Mouse (Mus musculus) hindbrain, embryonic 10.5 days (tissue): Measurements from ENCODE around the gene Peg10. TPM values are rescaled to one million over a fixed set of nuclear protein-coding genes. Genes with fewer than 3 reads are reported as not detected.

Experiments used
- DNase-seq: peaks from one replicate; pipeline ENCODE4 v3.0.0-alpha.2; 2017; ENCODE audit warnings: low spot score
- H3K27ac ChIP-seq: fragments of 300-500 bp; sonication (generic); 2 replicates; pipeline ENCODE4 v1.5.1; 2016; ENCODE audit warnings: mild to moderate bottlenecking, moderate library complexity
- H3K27me3 ChIP-seq: fragments of 300-500 bp; sonication (generic); 2 replicates; pipeline ENCODE4 v1.6.1; 2016; ENCODE audit warnings: mild to moderate bottlenecking; ENCODE audit not compliant: poor library complexity, insufficient read depth, severe bottlenecking
- H3K36me3 ChIP-seq: fragments of 300-500 bp; sonication (generic); 2 replicates; pipeline ENCODE4 v1.6.1; 2016; ENCODE audit warnings: mild to moderate bottlenecking, moderate library complexity
- H3K4me1 ChIP-seq: fragments of 300-500 bp; sonication (generic); replicated peaks from 2 replicates; pipeline ENCODE4 v1.6.1; 2016; ENCODE audit warnings: mild to moderate bottlenecking
- H3K4me3 ChIP-seq: fragments of 300-500 bp; sonication (generic); 2 replicates; pipeline ENCODE4 v1.5.1; 2016; ENCODE audit warnings: mild to moderate bottlenecking, moderate library complexity
- H3K9me3 ChIP-seq: fragments of 300-500 bp; sonication (generic); 2 replicates; pipeline ENCODE4 v1.6.1; 2016; ENCODE audit warnings: mild to moderate bottlenecking, moderate library complexity
- WGBS: fragments of 180-500 bp; shearing (Covaris S2); methylation state at CpG from one replicate; pipeline ENCODE4 v1.1.7; 2016; 5-methylcytosine and 5-hydroxymethylcytosine counted together
- polyA plus RNA-seq: library from polyadenylated mRNA; unstranded; fragments of >200 nt; fragmentation: Nextera tagmentation; extraction: Ambion mirVana; gene quantifications from 2 replicates; pipeline ENCODE4 v1.2.1, GENCODE M21; 2016

Gene Peg10
- polyA plus RNA-seq, 1 experiment from 2014 or later, result 12.3 TPM

- 77% methylated on average over 8 of the region's 8 CpGs for WGBS
- H3K27ac ChIP-seq, result peak overlapping the region; percentile 40; the same call in 1 of the 2 replicates
Observed at GRCm38 (mm10) chr6:4733208-4733607, 13.9 kb upstream of the Peg10 start.

GRCm38 (mm10) chr6:4736372-4736771 is 10.7 kb upstream of the Peg10 start:
- H3K27me3 ChIP-seq, result no peaks in the 10 kb centered on the region
- no peak for DNase-seq
- H3K9me3 ChIP-seq, result no peaks in the 10 kb centered on the region
- H3K27ac ChIP-seq, result 0 out of 2 replicates have a peak overlapping the region, but pooled peaks have one; percentile 24
- peaks cover 14% of the 10 kb centered on the region for H3K36me3 ChIP-seq
- no peak overlapping the region for H3K4me3 ChIP-seq
- H3K4me1 ChIP-seq, result peaks cover 64% of the 10 kb centered on the region
- 82% methylated on average over 9 of the region's 9 CpGs for WGBS

More at GRCm38 (mm10) chr6:4733208-4733607, 13.9 kb upstream of the Peg10 start:
- no peak for DNase-seq
- H3K36me3 ChIP-seq, result peaks cover 18% of the 10 kb centered on the region
- H3K9me3 ChIP-seq, result no peaks in the 10 kb centered on the region
- H3K4me1 ChIP-seq, result peaks cover 32% of the 10 kb centered on the region
- H3K4me3 ChIP-seq, result no peak overlapping the region
- H3K27me3 ChIP-seq, result no peaks in the 10 kb centered on the region

GRCm38 (mm10) chr6:4738034-4738629 is 9.0 kb upstream of the Peg10 start:
- no peak for DNase-seq
- WGBS, result 30% methylated on average over 11 of the region's 11 CpGs
- H3K9me3 ChIP-seq, result no peaks in the 10 kb centered on the region
- peaks cover 67% of the 10 kb centered on the region for H3K4me1 ChIP-seq
- no peaks in the 10 kb centered on the region for H3K27me3 ChIP-seq
- H3K4me3 ChIP-seq, result no peak overlapping the region
- peak overlapping the region; percentile 72 for H3K27ac ChIP-seq
- peaks cover 11% of the 10 kb centered on the region for H3K36me3 ChIP-seq

GRCm38 (mm10) chr6:4738717-4739116 is 8.4 kb upstream of the Peg10 start:
- Histone ChIP-seq H3K36me3 (peaks cover 8% of the 10 kb centered on the region), H3K9me3 (no peaks in the 10 kb centered on the region), H3K4me1 (peaks cover 64% of the 10 kb centered on the region), H3K27me3 (no peaks in the 10 kb centered on the region), H3K27ac (peak overlapping the region; percentile 72), H3K4me3 (no peak overlapping the region)
- 9% methylated on average over 2 of the region's 2 CpGs for WGBS
- no peak for DNase-seq

GRCm38 (mm10) chr6:4739522-4740355 is 7.4 kb upstream of the Peg10 start:
- 6% methylated on average over 13 of the region's 13 CpGs for WGBS
- peaks cover 64% of the 10 kb centered on the region for H3K4me1 ChIP-seq

GRCm38 (mm10) chr6:4740511-4740910 is 6.6 kb upstream of the Peg10 start:
- DNase-seq, result no peak
- Histone ChIP-seq H3K27ac (peak overlapping the region; percentile 69), H3K36me3 (peaks cover 5% of the 10 kb centered on the region), H3K4me3 (no peak overlapping the region), H3K27me3 (no peaks in the 10 kb centered on the region), H3K9me3 (no peaks in the 10 kb centered on the region), H3K4me1 (peaks cover 64% of the 10 kb centered on the region)
- 29% methylated on average over 6 of the region's 6 CpGs for WGBS

More at GRCm38 (mm10) chr6:4739522-4740355, 7.4 kb upstream of the Peg10 start:
- Histone ChIP-seq H3K27ac (peak overlapping the region; percentile 51), H3K36me3 (peaks cover 8% of the 10 kb centered on the region), H3K4me3 (peak overlapping the region; percentile 12; the same call in 1 of the 2 replicates), H3K27me3 (no peaks in the 10 kb centered on the region), H3K9me3 (no peaks in the 10 kb centered on the region)
- DNase-seq, result no peak

- peaks cover 19% of the 10 kb centered on the region for H3K4me1 ChIP-seq
- no peaks in the 10 kb centered on the region for H3K27me3 ChIP-seq
- no peak for DNase-seq
- peak overlapping the region; percentile 96 for H3K27ac ChIP-seq
- H3K9me3 ChIP-seq, result peaks cover 30% of the 10 kb centered on the region
- WGBS, result 44% methylated on average over 22 of the region's 22 CpGs
- H3K4me3 ChIP-seq, result peak overlapping the region; percentile 63
- H3K36me3 ChIP-seq, result peaks cover 13% of the 10 kb centered on the region; the same call in 1 of the 2 replicates
Observed at GRCm38 (mm10) chr6:4746036-4746695, 940 bp upstream of the Peg10 start.

GRCm38 (mm10) chr6:4747677-4748505 is 785 bp downstream of the Peg10 start:
- H3K4me1 ChIP-seq, result peaks cover 2% of the 10 kb centered on the region
- peak overlapping the region; percentile 63 for H3K4me3 ChIP-seq
- peak overlapping the region; percentile 96 for H3K27ac ChIP-seq
- peak; percentile 62 for DNase-seq
- no peaks in the 10 kb centered on the region for H3K27me3 ChIP-seq
- H3K9me3 ChIP-seq, result peaks cover 30% of the 10 kb centered on the region
- peaks cover 13% of the 10 kb centered on the region; the same call in 1 of the 2 replicates for H3K36me3 ChIP-seq
- 54% methylated on average over 71 of the region's 71 CpGs for WGBS

- peak overlapping the region; percentile 96 for H3K27ac ChIP-seq
- DNase-seq, result peak; percentile 56
- 43% methylated on average over 15 of the region's 15 CpGs for WGBS
- peaks cover 30% of the 10 kb centered on the region for H3K9me3 ChIP-seq
- peak overlapping the region; percentile 63 for H3K4me3 ChIP-seq
- H3K4me1 ChIP-seq, result no peaks in the 10 kb centered on the region
- H3K27me3 ChIP-seq, result no peaks in the 10 kb centered on the region
- peaks cover 13% of the 10 kb centered on the region; the same call in 1 of the 2 replicates for H3K36me3 ChIP-seq
Observed at GRCm38 (mm10) chr6:4748506-4748961, 1.4 kb downstream of the Peg10 start.

GRCm38 (mm10) chr6:4749091-4749490 is 2.0 kb downstream of the Peg10 start:
- H3K27me3 ChIP-seq, result no peaks in the 10 kb centered on the region
- no peaks in the 10 kb centered on the region for H3K4me1 ChIP-seq
- H3K27ac ChIP-seq, result 0 out of 2 replicates have a peak overlapping the region, but pooled peaks have one; percentile 96
- peaks cover 18% of the 10 kb centered on the region for H3K36me3 ChIP-seq
- peaks cover 33% of the 10 kb centered on the region for H3K9me3 ChIP-seq
- peak; percentile 94 for DNase-seq
- WGBS, result 50% methylated on average over 22 of the region's 22 CpGs
- peak overlapping the region; percentile 63 for H3K4me3 ChIP-seq

- Histone ChIP-seq H3K9me3 (peaks cover 53% of the 10 kb centered on the region), H3K4me3 (no peak overlapping the region)
Observed at GRCm38 (mm10) chr6:4751355-4751754, 4.2 kb downstream of the Peg10 start.

GRCm38 (mm10) chr6:4754286-4754685 is 7.2 kb downstream of the Peg10 start:
- WGBS, result 90% methylated on average over 10 of the region's 10 CpGs
- H3K27ac ChIP-seq, result no peak overlapping the region
- DNase-seq, result no peak
- peaks cover 26% of the 10 kb centered on the region for H3K9me3 ChIP-seq
- no peaks in the 10 kb centered on the region for H3K4me1 ChIP-seq
- peaks cover 51% of the 10 kb centered on the region for H3K36me3 ChIP-seq
- no peaks in the 10 kb centered on the region for H3K27me3 ChIP-seq
- no peak overlapping the region for H3K4me3 ChIP-seq

More at GRCm38 (mm10) chr6:4751355-4751754, 4.2 kb downstream of the Peg10 start:
- H3K4me1 ChIP-seq, result no peaks in the 10 kb centered on the region
- H3K27me3 ChIP-seq, result no peaks in the 10 kb centered on the region
- no peak overlapping the region for H3K27ac ChIP-seq
- WGBS, result 84% methylated on average over 4 of the region's 4 CpGs
- H3K36me3 ChIP-seq, result peaks cover 41% of the 10 kb centered on the region
- DNase-seq, result no peak
